Mouse (Mus musculus) natural killer cell, adult 2 months (primary cell): ENCODE measurements around the gene Olfr958.

ENCODE experiments used
- DNase-seq, 2 experiments: peaks; one replicate each; pipeline ENCODE4 v3.0.0; 2022; ENCODE audit warnings: low spot score in 2 of 2

The Olfr958 gene

GRCm38 (mm10) chr9:39553946-39554345, at the start of gene Olfr958:
TSS of gene Olfr958 (minus strand) at chr9:39554054.
- DNase-seq = no peak

- no peak for DNase-seq
Measured at GRCm38 (mm10) chr9:39603333-39603845, 49.5 kb upstream of the Olfr958 start.

GRCm38 (mm10) chr9:39602536-39603332, 48.9 kb upstream of the Olfr958 start:
- no peak for DNase-seq

DNA sequence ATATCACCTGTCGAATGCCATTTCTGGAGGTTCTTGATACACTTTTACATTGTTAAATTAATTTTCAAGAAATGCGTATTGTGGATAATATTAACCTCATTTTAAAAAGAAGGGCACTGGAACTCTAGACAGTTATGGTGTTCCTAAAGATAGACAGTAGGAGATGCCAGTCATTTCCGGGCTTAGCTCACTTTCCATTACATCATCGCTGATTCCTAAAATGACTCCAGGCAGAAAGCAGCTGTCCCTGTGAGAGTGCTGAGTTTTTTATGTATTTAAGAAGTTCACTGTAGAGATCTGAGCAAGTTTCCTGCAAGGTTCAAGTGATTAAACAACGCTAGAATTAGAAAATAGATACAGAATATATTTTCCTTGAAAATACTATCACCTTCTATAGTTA, 23.2 kb upstream of the Olfr958 start:
- DNase-seq = no peak

GRCm38 (mm10) chr9:39575469-39575868, 21.6 kb upstream of the Olfr958 start, which contains the start of gene Olfr959:
TSS of gene Olfr959 (minus strand) at chr9:39575569.
- DNase-seq = no peak

DNA sequence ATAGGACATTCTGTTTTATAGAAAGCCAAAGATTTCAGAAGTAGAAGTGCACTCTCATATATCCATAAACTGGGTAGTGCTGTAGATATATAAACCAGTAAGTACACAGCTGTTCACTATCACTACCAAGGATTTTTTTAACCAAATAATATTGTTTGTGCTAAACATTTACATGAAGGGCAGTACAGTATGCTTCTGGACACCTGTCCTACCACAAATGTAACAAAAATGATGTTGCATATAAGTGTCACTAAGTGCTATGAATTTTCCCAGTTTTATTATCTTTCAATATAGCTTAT, 4.4 kb upstream of the Olfr958 start:
- DNase-seq = no peak

DNA sequence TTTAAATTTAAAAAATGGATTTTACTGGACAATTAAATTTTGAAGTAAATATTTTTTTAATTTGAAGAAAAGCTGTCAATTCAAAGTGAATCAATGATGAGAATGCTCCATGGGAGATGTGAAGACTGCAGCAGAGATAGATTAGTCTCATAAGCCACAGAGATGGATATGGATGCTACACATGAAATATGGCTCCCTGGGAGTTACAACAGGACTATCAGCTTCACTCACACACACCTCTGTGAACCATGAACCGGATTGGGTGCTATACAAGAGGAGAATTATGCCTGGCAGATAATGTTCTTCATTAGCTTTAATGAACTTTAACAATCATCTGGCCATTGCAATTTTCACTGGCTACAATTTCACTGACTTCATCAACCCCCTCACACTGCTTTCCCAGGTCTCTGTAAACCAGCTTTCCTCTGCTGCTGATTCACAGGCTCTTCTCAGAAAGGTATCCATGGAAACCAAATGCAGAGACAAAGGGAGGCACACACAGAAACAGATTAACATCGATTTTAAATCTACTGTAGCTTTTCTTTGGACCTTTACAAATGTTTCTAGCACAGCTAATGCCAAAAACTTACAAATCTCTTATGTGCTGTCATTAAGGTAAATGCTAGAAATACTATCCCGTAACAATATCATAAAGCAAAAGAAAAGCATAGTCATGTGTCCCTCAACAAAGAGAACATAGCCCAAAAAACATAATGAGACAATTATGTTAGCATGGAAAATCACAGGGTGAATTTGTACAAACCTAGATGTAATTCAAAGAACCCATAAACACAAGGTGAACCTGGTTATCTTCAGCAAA, 3.9 kb upstream of the Olfr958 start:
- no peak for DNase-seq

- no peak for DNase-seq
Measured at GRCm38 (mm10) chr9:39550806-39551205, 3.0 kb downstream of the Olfr958 start.

GRCm38 (mm10) chr9:39523616-39524285, 30.1 kb downstream of the Olfr958 start:
- DNase-seq = no peak

DNA sequence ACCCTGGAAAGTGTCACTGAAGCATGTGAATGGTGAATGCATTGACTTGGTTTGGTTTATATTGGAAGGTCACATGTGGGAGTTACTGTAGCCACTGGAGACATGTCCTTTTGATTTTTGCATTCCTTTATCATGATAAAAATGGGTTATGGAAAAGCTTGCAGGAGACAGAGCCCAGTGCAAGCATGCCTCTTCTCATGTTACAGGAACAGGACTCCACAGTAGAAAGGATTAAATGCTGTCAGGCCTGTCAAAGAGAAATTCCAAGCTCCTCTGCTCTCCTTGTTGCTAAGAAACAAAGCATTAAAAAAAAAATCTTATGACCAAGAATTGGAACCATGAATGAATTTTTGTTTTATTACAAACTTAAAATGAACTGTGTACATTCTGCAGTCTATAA, 35.3 kb downstream of the Olfr958 start:
- no peak for DNase-seq

- no peak for DNase-seq
Measured at GRCm38 (mm10) chr9:39515531-39515930, 38.3 kb downstream of the Olfr958 start, which contains the start of gene Olfr957. TSS of gene Olfr957 (minus strand) at chr9:39515809.

DNA sequence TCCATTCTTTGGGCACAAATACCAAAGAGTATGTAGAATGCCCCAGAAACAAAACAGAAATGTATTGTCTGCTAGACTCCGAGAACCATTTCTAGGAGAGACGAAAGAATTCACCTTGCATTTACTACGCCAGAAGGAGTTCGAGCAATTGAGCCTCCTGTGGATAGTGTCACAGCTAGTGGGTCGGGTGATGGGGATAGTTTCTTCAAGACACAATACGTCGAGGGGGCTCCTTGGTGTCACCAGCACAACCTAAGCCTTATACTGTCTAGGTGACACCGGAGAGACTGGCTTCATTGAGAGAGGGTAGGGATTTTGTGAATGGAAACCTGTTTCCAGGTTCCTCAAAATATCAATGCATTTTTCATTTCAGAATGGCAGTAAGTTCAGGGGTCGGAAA, 44.4 kb downstream of the Olfr958 start:
- DNase-seq = no peak

DNA sequence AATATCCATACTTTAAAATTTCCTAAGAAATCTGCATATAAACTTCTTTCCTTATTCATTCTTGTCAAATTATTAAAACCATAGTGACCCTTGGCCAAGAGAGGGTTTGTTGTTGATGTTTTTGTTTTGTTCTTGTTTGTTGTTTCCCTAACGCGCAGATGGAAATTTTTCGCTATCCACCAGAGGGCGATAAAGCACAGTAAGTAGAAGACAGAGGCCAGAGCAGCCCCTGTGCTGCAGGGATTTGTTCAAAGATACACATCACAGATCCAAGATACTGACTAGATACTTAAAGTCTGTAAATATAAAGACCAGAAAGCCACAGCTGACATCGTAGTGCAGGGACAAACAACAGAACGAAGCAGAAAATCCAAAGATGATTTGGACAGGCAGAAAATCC, 44.9 kb downstream of the Olfr958 start:
- DNase-seq = no peak
